Mouse (Mus musculus) megakaryocyte, embryonic 14.5 days (primary cell): ENCODE measurements around the gene Il20.

Experiments used
- FLI1 ChIP-seq: IDR thresholded peaks from 2 replicates; pipeline ENCODE4 v1.6.1; 2012; ENCODE audit warnings: low read length, inconsistent platforms, mixed read lengths
- GATA1 ChIP-seq: IDR thresholded peaks from 3 replicates; pipeline ENCODE4 v1.6.1; 2012; ENCODE audit warnings: mixed read lengths, low read length, inconsistent platforms, borderline replicate concordance

GRCm38 (mm10) chr1:130941801-130942200, 30.6 kb upstream of the Il20 start:
- TF ChIP-seq GATA1 (no peak), FLI1 (no peak)
